Mouse (Mus musculus) ovary, postnatal 14 days (tissue): ENCODE measurements around the gene Ppp6r1.

Source experiments
- DNase-seq: peaks from one replicate; pipeline ENCODE4 v3.0.0; 2022; ENCODE audit warnings: low spot score

Ppp6r1 gene

DNA sequence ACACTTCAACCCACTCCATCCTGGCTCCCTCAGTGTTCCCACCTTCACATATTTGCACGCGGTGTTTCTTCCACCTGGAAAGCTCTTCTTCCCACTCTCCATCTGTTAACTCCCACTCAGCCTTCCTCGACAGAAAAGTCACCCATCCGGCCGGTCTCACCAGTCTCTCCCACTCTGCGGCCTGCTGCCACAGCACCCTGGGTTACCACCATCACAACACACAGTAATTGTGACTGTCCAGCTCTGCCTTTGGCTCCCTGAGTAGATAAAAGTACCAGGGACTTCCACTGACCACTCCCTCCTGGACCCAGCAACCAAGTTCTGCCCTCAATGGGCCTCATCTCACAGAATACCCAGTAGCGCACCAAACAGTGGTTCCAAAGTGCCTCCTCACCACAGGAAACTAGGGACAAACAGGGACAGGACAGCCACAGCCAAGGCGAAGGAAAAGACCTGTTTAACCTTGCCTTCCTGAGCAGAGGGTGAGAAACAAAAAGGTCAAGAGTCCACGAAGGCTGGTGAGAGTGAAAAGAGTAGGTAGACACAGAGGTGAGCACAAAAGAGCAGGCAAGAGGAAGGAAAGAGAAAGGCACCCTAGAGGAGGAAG lies 1.2 kb downstream of the Ppp6r1 start:
- DNase-seq, result no peak

DNA sequence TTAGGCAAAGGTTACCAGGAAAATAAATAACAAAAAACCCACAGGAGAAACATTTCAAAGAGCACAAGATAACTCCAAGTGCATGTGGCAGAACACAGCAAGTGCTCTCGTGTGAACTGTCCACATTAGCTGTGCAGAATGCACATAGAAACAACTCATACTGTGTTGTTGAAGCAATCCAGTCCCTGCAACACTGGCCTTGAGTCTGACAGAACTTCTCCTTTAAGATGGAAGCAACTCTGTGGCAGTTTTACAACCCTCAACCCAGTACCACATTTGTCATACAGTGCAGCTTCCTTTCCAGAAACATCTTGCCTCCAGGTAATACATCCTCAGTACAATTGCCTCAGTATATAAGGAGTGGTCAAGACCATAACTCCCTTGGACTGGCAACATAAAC lies 2.0 kb downstream of the Ppp6r1 start:
- no peak for DNase-seq

DNA sequence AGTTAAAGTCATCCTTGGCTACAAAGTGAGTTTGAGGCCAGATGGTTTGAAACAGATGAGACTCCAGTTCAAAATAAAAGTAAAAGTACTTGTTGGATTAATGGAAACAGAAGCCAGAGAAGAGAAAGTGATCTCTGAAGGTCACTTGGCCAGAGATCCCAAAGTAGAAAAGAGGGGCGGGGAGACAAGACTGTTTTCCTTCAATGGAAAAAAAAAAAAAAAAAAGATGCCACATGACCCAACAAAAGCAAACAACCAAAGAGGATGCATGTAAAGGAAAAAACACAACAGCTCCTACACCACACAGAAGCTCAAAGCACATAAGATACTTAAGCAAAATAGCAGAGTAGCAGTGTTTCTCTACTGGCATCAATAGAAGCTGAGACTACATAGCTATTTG lies 2.9 kb downstream of the Ppp6r1 start:
- DNase-seq, result no peak

DNA sequence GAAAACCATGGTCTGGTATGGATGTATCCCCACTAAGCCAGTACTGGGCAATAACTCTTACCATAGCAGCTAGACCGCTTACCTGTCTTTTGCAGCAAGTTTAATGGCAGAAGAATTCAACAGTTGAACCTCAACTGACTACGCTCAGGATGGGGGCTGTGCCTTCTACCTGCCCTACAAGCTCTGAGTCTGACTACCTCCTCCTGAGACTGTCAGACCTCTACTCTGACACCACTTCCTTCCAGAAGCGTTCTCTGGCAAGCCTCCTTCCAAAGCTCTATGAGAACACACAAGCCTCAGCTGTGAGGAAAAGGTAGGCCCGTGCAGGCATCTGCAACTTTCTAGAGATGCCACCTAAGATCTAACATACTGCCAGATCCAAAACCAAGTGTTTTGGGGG lies 3.4 kb downstream of the Ppp6r1 start:
- no peak for DNase-seq

DNA sequence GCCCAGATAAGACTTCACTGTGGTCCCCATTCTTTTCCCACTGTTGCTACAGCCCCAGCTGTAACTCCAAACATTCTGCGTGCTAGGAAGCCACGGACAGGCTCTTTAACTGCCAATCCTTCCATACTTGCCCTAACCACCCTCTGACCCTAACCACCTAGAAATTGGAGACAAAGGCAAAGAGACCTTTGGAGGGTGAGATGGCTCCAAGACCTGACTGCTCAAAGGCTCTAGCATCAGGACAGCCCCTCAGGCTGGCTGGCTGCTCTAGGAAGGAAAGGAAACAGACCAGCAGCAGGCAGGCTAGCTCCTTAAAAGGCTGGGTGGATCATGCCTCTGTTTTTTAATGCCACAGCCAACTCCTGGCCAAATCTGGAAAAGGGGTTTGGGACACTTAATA lies 4.6 kb downstream of the Ppp6r1 start:
- no peak for DNase-seq

DNA sequence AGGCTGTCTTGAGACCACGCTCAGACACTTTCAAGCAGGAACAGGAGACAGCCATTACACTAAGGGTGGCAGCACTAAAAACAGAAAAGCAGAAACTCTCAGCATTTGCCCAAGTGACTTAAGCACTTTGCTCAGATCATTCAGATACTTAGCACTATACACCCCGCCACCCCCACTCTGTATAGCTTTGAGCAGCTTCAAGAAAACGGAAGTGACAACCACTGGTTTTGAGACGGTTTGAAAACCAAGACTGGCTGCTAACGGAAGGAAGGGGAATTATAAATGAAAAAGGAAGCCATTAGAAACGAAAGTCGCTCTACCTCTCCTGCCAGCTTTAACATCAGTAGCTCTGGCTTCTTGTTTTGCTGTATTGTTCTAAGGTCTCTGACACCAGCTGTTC lies 5.0 kb downstream of the Ppp6r1 start:
- DNase-seq, result no peak

DNA sequence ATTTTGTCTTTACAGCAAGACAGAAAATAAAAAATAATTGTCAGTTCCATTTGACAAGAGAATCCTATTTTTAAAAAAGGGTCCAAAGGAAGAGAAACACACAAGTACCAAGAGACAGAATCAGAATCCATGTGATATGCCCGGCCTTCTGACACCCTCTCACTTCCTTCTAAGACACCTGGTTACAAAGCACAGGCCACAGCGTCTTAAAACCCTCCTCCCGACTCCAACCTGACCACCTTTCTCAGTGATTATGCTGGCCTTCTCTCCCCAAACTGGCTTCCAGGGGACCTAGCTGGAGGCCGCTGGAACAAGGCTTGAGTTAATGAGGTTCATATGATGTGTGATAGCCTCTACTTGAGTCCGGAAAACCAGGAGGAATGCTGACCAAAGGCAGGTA lies 5.5 kb downstream of the Ppp6r1 start:
- no peak for DNase-seq

DNA sequence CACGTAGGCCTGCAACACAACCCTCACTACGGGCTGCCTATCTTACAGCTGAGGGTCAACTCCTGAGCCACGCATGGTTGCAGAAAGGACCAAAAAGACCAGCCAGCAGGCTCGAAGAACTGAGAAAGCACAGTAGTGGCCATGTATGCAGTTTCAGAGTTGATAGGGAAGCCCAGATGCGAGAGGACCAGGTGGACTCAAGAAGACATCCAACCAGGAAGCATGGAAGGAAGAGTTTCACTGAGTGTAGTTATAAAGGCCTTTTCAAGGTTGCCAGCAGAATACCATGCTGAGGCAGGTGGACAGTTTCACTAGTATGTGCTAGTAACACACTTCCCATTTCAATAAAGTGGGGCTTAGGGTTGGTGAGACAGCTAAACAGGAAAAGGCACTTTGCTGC lies 6.1 kb downstream of the Ppp6r1 start:
- no peak for DNase-seq

DNA sequence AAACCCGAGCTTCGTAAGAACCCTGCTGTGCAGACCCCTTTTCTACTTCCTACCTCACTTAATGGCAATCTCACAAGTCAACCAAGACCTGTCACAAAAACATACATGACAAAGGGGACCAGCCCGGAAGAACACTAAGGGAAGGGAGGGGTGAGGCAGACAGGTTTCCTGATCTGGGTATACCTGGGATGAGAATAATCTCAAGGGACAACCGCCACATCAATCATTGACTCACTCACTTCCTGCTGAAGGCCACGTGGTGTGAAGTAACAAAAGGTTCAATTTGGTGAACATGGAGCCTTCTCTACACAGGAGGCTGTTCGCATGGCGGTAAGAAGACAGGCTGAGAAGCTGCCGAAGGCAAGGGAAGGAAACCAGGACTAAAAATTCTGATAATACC lies 7.2 kb downstream of the Ppp6r1 start:
- no peak for DNase-seq

DNA sequence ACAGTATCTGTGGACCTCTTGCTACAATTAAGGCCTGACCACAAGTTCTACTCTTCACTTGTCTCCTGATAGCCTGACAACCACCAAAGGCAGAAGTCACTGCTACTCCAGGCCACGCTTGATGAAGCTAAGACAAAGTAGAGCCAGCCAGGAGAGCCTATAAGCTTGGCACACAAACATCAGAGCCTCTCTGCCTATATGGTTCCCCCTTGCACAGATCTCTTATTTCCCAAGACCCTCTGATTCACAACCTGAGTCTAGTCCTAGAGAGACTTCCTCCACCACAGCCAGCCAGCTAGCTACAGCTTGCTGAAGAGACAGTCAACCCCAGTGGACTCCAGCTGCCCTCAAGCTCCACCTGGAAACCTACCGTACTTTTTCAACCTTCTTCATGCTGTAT lies 10.8 kb downstream of the Ppp6r1 start:
- DNase-seq, result no peak

DNA sequence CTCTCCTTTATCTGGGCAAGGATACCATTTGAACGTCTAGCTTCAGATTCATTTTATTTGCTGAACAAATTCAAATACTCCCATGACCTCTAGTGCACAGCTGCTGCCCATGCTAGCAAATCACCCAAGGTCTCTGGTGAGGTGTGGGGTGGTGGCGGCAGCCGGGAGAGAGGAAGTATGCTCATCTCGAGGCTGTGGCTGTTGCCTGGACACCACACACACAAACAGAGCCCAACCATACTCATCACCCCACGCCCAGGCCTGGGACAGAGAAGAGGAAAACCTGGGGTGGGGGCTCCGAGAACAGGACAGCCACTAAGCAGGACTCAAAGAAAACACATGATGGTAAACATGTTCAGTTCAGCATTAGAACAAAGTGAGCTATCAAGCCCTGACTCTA lies 11.5 kb downstream of the Ppp6r1 start:
- no peak for DNase-seq

DNA sequence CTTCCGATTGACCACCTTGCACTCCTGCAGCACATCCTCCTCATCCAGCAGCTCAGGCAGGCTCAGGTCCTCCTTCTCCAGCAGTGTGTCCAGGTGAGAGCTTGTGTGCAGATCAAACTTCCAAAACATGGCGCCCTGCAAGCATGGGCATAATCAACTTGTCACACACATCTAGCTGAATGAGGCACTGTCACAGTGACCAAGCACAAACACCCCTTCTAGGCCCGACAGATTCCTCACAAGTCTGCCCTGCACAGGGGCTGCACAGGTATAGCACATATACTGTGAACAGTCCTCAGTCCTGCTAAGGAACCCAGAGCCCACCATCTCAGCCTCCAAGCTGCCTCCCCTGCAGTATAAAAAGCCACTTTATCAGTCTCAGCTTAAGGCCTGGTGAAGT lies 12.0 kb downstream of the Ppp6r1 start:
- no peak for DNase-seq

DNA sequence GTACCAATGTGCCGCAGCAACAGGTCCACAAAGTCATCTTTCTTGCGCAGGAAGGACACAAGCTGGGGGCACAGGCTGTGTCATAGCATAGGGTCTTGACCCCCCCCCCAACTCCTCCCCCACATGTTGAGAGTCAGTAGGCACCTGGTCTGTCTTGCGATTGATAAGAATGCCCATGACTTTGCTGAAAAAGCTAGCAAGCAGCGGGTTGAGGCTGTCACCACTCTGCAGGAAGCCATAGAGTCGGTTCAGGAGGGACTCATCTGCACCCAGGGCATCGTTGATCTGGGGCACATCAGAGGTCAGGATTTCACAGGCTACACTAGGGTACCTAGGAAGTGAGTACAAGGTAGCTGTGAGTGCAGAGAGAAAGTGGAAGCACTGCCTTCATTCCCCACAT lies 15.6 kb downstream of the Ppp6r1 start:
- no peak for DNase-seq

DNA sequence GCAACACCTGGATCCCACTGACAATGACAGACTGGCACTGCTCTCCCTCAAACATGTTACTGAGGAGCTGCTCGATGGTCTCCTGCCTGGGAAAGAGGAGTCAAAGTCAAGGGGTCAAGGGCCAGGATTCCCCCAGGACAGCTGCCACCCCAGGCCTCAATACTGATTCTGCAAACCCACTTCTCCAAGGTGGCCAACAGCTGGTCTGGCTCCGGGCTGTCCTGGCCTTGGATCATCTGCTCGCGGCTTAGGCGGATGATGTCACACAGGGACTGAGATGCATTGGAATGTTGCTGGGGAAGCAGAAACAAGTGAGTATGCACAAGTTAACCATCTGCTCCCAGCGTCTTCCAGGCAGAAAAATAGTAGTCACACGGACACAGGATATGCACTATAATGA lies 16.9 kb downstream of the Ppp6r1 start:
- no peak for DNase-seq

DNA sequence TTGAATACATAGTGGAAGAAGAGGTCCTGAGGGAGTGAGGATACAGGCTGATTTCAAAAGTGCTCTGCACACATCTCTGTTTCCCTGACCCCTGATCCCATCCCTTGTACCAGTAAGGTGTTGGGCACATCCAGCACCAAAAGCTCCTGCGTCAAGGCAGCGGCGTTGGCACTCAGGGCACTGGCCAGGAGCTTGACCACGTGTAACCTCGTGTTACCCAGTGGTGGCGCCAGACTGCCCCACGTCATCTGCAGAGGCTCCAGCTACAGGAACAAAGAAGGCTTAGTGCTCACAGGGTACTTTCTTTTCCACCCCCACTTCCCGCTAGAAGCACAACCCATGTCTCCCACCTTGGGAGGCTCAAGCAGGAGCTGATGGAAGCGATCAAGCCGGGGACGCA lies 17.7 kb downstream of the Ppp6r1 start:
- no peak for DNase-seq

DNA sequence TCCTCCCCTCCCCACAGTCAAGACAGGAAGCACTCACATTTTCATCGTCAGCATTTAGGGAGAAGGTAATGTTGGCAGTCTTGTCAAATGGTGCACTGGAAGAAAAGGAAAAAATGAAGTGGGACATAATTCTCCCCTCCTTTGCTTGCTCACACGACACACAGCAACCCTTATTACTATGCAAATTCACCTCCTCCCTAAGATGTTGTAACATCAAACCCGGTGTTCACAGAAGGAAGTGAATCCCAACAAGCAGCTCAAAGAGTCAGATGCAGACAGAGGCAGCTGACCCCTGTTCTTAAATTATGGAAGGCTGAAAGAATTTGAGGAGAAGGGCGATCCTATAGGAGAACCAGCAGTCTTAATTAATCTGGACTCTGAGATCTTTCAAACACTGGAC lies 22.6 kb downstream of the Ppp6r1 start:
- no peak for DNase-seq

DNA sequence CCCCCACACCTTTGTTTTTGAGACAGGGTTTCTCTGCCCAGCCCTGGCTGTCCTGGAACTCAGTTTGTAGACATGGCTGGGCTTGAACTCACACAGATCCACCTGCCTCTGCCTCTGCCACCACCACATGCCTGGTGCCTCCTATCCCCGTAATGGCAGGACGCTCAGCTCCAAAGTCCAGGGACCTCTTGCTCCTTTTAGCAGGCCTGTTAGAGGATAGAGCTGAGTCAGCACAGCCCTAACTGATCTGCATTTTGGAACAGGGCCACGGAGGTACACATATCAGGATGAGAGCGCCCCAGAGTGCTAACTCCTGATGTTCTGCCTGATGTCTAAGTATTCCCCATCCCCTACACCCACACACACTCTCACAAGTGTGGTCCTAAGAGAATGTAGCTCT lies 27.8 kb downstream of the Ppp6r1 start, which contains the start of gene Tmem86b:
Tmem86b (minus strand) TSS at position 392 of the 400 bp plus-strand sequence.
- no peak for DNase-seq

DNA sequence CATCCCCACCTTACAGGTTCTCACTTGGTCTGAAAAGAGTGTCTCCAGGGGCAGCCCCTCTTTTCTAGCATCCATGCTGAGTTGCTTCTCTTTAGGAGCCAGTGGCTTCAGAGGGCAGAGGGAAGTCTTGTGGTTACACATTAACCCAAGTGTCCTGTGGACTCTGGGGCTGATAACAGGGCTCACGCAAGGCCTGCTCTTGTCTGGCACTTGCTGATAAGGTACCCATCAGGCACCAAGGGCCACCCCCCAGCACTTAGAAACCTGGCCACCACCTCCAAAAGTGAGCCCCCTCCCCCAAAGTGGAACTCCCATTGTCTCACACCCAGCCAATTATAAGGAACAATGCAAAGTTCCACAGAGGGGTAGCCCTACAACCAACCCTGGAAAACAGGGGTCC lies 28.6 kb downstream of the Ppp6r1 start:
- DNase-seq, result no peak

DNA sequence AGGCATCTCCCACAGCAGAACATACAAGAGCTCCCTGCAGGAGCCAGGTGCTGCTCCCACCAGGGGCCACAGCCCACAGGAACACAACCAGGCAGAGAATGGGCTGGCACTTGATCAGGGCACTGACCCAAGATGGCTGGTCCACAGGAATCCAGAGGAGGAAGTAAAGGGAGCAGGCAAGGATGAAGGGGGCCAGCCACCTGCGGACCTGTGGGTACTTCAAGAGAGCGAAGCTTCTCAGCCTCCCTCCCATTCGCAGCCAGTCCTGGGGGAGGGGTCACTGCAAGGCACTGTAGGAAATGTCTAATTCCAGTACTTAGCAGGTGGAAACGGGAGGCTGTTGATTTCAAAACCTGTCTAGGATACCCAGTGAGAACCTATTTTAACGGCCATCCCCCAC lies 29.2 kb downstream of the Ppp6r1 start:
- DNase-seq, result no peak

DNA sequence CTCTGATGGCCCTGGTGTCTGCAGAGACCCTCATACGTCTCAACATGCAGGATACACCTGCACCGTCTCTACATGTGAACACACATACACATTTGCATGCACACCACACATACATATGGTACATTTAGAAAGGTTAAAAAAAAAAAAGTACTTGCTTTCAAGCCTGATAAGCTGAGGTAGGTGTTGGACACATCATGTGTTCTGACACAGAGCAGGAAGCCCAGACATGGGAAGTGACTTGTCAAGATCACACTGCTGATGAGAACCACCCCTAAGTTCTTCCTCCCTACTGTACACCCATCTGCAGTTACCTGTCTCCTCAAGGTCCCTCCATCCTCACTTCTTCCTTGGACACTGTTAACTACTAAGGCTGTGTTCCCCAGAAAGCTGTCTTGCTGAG lies 32.9 kb downstream of the Ppp6r1 start:
- DNase-seq, result no peak

DNA sequence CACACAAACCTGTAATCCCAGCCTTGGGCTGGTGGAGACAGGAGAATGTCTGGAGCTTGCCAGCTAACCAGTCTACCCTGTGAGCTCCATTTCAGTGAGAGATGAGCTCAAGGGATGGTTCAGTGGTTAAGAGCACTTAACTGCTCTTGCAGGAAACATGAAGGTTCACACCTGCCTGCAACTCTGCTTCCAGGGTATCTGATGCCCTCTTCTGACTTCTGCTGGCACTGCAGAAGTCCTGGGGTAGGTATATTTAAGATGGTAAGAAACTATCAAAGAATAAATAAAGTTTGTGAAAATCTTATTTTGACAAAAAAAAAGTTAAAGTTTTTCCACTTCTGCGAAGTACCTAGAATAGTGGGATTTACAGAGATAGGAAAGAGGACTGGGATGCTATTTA lies 34.5 kb downstream of the Ppp6r1 start:
- no peak for DNase-seq

DNA sequence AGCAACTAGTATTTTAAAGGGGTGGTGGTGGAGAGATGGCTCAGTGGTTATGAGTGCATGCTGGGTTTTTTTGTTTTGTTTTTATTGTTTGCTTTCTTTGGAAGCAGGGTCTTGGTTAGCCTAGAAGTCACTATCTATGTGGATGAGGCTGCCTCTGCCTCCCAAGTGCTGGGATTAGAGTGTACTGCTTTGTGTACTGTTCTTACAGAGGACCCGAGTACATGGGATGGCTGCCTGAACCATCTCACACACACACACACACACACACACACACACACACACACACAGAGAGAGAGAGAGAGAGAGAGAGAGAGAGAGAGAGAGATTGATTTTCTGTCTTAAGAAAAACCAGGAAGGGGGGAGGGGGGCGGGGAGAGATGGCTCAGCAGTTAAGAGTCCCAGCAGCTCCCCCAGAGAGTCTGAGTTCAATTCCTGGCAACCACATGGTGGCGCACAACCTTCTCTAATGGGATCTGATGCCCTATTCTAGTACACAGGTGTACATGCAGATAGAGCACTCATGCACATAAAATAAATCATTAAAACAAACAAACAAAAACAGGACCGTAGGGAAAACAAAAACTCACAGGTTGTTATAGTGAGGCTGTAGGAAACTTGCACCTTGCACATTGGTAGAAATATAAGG lies 35.2 kb downstream of the Ppp6r1 start:
- DNase-seq, result no peak

DNA sequence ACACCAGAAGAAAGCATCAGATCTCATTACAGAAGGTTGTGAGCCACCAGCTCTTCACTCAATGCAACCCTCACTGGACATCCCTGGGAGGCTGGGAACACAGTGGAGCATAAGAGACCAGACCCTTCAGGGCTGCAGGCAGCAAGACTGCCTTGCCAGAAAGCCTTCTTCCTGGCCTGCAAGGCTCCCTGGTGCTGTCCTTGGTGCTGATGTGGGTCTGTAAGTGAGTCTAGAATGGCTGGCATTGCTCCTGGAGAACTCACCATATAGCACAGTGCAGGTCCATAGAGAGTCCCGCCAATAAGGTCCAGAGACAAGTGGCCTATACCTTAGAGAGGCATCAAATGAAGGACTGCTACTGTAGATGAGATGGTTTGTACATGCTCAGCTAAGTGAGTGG lies 38.8 kb downstream of the Ppp6r1 start:
- peak; percentile 37 for DNase-seq

DNA sequence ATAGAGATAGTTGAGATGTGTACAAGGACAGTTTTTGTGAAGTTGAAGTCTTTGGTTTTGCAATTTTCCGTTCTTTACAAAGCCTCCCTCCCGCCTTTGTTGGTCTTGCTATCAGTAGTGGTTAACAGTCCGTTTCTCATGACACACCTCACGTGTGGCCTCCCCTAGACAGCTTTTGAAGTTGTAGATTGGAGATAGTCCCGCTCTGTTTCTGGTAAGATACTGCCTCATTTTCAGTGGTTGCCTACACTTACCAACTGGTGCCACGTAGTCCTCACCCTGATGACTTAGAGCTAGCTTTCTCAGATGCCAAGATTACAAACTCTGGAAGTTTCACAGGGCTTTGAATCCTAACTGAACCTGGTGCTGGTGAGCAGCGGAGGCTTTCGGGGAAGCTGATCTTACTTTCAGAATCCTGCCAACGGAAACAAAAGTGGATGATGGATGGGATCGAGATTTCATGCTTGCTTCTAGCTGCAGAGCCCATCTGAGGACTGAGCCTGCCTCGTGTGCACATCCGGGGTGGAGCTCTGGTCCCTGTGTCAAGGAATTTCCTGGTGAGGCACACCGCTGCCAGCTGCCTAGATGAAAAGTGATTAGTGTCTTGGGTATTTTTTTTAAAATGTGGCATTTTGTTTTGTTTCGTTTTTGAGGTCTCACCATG lies 44.9 kb downstream of the Ppp6r1 start:
- DNase-seq, result no peak
